Mouse (Mus musculus) Patski (cell line): ENCODE measurements around the gene Olfr31. TPM values are rescaled to one million over a fixed set of nuclear protein-coding genes. Genes with fewer than 3 reads are reported as not detected.

Experiments
- ATAC-seq: fragments of 100-300 bp; one replicate; pipeline ENCODE4 v1.8.0; 2021
- CTCF ChIA-PET: fragments of 350-600 bp; sonication (Branson Sonifier 250); formaldehyde crosslinking; loops from one replicate; lab custom pipeline; 2022; ENCODE audit warnings: inconsistent platforms; lab: Charles Lee
- POLR2A ChIA-PET: fragments of 350-600 bp; sonication (Branson Sonifier 250); formaldehyde crosslinking; loops from one replicate; lab custom pipeline; 2022; ENCODE audit warnings: antibody characterized with exemption, inconsistent platforms; lab: Charles Lee
- DNase-seq: peaks from one replicate; pipeline ENCODE4 v3.0.0-alpha.2; 2011; ENCODE audit warnings: low read depth, low spot score
- H3K27me3 ChIP-seq: fragments of 371-371 bp; one replicate; pipeline ENCODE4 v1.5.1; 2021
- CTCF ChIP-seq: fragments of 100-300 bp; IDR thresholded peaks from one replicate; pipeline ENCODE4 v1.5.1; 2021
- in situ Hi-C: fragments of 300-500 bp; cut with MboI; formaldehyde crosslinking; loops from 3 replicates; pipeline ENCODE4 v1.11.1; 2018; ENCODE audit warnings: low pct_unique_long_range_greater_than_20kb, mixed read lengths
- polyA plus RNA-seq: library from polyadenylated mRNA; unstranded; gene quantifications from one replicate; pipeline ENCODE4 v1.2.3, GENCODE M21; 2021

The Olfr31 gene
- polyA plus RNA-seq, 1 experiment from 2014 or later, result 0.06 TPM

DNA sequence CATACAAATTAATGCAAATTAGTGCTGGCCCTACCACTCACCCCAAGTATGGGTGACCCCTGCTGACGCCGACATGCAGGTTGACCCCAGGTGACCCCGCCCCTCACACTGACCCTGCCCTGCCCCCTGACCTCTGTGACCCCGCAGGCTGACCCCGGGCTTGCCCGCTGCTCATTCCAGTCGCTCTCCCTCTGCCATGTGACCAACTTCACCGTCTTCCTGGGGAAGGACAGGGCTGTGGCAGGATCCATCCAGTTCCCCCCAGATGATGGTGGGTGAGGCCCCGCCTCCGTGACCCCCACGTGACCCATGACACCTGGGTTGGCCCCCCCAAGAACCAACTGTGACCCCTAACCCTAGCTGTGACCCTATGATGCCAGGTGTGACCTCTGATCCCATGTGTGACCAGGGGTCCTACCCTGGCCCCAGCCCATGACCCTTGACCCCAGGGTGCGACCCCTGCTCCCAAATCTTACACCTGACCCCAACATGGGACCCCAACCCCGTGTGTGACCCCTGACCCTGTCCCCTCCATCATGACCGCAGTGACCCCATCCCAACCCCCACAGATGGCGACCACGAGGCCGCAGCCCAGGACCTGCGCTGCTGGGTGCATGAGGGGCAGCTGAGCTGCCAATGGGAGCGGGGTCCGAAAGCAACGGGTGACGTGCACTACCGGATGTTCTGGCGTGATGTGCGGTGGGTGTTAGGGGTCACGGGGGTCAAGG is 26.2 kb downstream of the Olfr31 start:
- CTCF ChIA-PET, result no interaction called here
- DNase-seq, result no peak

DNA sequence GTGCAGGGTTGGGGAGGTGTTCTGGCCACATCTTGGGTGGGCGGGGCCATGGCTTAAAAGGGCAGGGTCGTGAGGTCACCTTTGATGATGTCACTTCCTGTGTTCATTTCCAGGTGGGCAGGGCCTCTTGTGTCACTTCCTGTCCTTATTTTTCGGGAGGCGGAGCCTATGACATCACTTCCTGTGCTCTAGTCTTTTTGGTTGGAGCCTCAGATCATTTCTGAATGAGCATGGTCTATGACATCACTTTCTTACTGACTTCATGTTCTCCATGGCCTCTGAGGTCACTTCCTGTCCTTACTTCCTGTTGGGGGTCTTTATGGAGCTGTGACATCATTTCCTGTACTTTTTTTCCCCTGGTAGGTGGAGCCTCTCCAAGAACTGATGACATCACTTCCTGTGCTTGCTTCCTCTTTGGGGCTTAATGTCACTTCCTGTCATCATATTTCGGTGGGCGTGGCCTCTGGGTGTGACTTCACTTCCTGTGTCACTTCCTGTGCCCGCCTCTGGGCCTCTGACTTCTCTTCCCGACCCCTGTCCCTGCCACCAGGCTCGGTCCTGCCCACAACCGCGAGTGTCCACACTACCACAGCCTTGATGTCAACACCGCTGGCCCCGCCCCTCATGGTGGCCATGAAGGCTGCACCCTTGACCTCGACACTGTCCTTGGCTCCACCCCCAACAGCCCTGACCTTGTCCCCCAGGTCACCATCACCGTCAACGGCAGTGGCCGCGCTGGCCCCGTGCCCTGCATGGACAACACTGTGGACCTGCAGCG is 27.0 kb downstream of the Olfr31 start:
- CTCF ChIA-PET, result no interaction called here
- POLR2A ChIA-PET, result no interaction called here
- no peak for TF ChIP-seq CTCF
- no peaks in the 10 kb centered on the region for H3K27me3 ChIP-seq
- in situ Hi-C loops, result no loop called here
- no peak for DNase-seq
- no peak for ATAC-seq

More for the DNA sequence above, 26.2 kb downstream of the Olfr31 start:
- no peak for TF ChIP-seq CTCF
- in situ Hi-C loops, result no loop called here
- POLR2A ChIA-PET, result no interaction called here
- H3K27me3 ChIP-seq, result no peaks in the 10 kb centered on the region
- no peak for ATAC-seq

GRCm38 (mm10) chr14:14350263-14351147 is 27.9 kb downstream of the Olfr31 start:
- no peak for TF ChIP-seq CTCF
- in situ Hi-C loops, result no loop called here
- DNase-seq, result no peak
- ChIA-PET POLR2A (no interaction called here), CTCF (no interaction called here)
- no peak for ATAC-seq
- no peaks in the 10 kb centered on the region for H3K27me3 ChIP-seq

DNA sequence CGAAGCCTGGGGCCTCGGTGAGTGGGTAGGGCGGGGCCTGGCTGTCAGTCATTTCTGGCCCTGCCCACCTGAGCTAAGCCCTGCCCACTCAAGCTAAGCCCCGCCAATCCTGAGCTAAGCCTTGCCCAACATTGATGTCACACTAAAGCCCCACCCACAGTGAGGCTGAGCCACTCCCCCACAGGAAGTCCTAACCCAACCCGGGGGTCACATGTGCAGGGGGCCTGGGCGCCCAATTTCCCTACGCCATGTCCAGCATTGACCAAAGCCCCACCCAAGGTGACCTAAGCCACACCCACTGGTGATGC is 28.5 kb downstream of the Olfr31 start:
- no peaks in the 10 kb centered on the region for H3K27me3 ChIP-seq
- ChIA-PET POLR2A (no interaction called here), CTCF (no interaction called here)
- in situ Hi-C loops, result no loop called here
- no peak for ATAC-seq
- DNase-seq, result no peak
- no peak for TF ChIP-seq CTCF

DNA sequence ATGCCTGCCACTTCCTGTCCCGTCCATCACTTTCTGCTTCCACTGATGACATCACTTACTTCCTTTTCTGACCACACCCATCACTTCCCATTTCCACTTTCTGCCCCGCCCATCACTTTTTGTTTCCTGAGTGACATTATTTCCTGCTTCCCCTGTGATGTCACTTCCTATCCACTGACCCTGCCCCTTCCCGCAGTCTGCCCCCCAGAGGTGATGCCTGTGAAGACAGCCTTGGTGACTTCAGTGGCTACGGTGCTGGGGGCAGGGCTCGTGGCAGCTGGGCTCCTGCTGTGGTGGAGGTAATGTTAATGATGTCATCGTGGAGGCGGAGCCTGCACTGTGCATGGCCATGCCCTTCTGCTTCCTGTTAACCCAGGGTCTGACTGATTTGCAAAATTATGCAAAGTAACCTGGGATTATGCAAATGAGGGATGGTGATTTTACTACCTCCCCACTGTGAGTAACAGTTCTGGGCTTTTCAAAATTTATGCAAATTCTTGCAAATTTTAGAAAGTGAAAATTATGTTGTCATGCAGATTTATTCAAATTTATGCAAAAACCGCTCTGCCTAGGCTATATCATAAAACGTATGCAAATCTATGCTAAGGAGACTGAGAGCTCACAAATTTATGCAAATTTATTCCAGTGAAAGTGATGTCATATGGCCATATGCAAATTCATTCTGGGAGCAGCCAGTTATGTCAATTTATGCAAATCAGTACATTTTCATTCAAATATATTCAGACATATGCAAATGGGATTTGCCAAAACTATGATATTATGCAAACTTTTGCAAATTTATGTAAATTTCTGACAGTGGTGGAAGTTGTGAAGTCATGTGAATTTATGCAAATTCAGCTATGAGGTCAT is 29.3 kb downstream of the Olfr31 start:
- TF ChIP-seq CTCF, result no peak
- in situ Hi-C loops, result no loop called here
- CTCF ChIA-PET, result no interaction called here
- ATAC-seq, result no peak
- H3K27me3 ChIP-seq, result no peaks in the 10 kb centered on the region
- no peak for DNase-seq
- POLR2A ChIA-PET, result no interaction called here

DNA sequence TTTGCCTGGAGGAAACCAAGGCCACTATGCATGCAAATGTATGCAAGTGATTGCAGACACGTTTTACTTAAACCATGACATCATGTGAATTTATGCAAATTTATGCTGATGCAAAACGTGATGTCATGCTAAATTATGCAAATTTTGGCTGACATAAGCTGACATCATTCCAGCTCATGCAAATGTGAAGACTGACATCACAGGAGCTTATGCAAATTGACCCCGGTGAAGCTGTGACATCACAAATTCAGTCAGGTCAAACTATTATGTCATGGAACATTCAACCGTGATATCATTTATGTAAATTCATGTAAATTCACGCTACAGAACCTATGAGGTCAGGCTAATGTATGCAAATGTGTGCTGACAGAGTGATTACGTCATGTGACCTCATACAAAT is 30.0 kb downstream of the Olfr31 start:
- POLR2A ChIA-PET, result no interaction called here
- DNase-seq, result no peak
- CTCF ChIA-PET, result no interaction called here
- in situ Hi-C loops, result no loop called here
- no peak for ATAC-seq
- H3K27me3 ChIP-seq, result no peaks in the 10 kb centered on the region
- no peak for TF ChIP-seq CTCF

DNA sequence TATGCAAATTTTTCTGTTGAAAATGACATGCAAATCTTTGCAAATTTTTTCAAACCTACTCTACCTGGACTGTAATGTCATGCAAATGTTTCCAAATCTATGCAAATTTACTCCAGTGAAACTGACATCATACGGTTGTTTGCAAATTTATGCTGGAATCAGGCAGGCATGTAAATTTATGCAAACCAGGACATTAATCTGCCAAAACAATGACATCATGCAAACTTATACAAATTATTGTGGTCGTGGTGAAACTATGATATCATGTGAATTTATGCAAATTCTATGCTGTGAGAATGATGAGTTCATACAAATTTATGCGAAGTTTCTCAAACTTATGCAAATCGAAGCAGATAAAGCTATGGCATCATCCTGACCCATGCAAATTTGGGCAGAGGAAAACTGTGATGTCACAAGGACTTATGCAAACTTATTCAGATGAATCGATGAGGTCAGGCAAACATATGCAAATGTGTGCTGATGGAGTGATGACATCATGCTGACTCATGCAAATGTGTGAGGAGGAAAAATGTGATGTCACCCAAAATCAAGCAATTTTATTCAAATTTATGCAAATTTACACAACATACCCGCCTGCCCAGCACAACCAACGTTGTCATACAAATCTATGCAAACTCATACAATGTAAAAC is 30.6 kb downstream of the Olfr31 start:
- ATAC-seq (no peak), DNase-seq (no peak)
- in situ Hi-C loops, result no loop called here
- ChIA-PET CTCF (no interaction called here), POLR2A (no interaction called here)
- H3K27me3 ChIP-seq, result no peaks in the 10 kb centered on the region
- TF ChIP-seq CTCF, result no peak

DNA sequence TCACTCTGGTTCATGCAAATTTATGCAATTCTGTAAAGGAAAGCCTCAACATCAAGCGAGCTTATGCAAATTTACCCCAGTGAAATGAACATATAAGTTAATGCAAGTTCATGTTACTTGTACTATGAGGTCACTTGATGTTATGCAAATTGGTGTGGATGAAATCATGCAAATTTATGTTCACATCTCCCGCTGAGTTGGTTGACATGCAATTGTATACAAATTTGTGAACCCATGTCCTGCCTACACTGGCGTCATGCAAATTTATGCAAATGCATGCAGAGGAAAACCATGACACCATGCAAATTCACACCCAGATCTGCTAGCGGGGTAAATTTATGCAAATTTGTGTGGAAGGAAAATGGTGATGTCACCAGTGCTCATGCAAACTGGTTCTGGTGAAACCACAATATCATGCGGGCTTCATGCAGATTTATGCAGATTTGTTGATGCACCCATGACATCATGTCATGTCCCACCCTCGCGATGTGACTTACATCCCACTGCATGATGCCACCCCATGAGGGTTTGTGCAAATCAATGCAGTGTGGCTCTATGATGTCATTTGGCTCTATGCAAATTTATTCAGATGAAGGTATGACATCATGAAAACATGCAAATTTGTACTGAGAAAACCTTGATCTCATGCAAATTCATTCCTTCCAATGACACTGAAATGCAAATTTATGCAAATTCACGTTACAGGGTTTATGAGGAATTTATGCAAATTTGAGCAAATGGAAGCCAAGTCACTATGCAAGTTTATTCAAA is 31.3 kb downstream of the Olfr31 start:
- in situ Hi-C loops, result no loop called here
- no peak for DNase-seq
- ChIA-PET CTCF (no interaction called here), POLR2A (no interaction called here)
- ATAC-seq, result no peak
- TF ChIP-seq CTCF, result no peak
- no peaks in the 10 kb centered on the region for H3K27me3 ChIP-seq
